ENCODE assay signal across 12 mouse cellular contexts in the genomic region with DNA sequence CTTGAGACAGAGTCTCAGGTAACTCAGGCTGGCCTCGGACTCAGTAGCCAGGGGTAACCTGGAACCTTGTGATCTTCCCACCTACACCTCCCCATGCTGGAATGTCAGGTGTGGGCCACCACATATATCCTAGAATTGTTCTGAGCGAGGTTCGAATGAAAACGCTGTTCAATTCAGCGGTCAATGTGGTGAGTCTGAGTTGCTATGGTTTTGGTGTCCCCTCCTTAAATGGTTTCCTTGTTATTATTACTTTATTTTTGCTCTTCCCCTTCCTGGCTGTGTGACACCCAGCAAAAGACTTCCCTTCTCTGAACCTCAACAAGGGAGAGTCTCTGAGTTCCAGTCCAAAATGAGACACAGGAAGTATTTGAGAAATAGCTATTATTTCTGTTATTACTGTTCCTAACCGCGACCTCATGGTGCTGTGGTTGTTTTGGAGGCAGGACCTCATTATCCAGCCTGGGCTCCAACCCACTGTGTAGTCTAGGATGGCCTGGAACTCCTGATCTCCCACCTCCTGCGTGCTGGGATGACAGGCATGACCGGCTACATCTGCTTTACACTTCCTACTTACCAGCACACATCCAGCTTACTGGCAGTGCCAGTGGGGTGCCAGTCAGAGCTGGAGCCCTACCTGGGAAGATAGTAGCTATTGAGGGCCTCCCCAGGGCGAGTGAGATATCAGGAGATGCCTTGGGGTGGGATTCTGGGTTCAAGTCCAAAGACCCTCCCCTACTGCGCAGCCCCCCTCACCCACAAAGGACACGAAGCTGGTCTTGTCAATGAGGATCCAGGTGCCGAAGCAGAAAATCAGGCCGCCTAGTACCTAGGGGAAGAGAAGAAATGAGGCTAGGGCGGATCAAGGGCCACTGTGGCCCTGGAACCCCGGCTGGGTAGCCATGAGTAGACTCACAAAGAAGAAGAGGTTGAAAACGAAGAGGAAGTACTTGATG. TPM values are rescaled to one million over a fixed set of nuclear protein-coding genes. Genes with fewer than 3 reads are reported as not detected.
DNase-seq lines count a peak whose midpoint lies in the region; ATAC-seq and TF ChIP-seq lines count a peak whose summit lies in the region.
"Had no signal": no experiment of that assay in that cellular context is flagged by ENCODE, and none has a peak within 500 bp of the region (broad histone marks: within the 10 kb centered on the region; RNA-seq: fewer than 3 reads in every experiment).

No protein-coding gene starts in this region.

- H3K27ac ChIP-seq in forebrain, embryonic 10.5 days: no peak overlapping the region
- no peak overlapping the region for H3K27ac ChIP-seq in forebrain, embryonic 16.5 days (ENCODE audit: low read length)
- peak overlapping the region; percentile 98 for H3K27ac ChIP-seq in spleen, adult 2 months (ENCODE audit: insufficient read depth, low read length)
- peak overlapping the region; percentile 33; the same call in 1 of the 2 replicates for H3K27ac ChIP-seq in liver, embryonic 14.5 days
- H3K27ac ChIP-seq in cerebellum, adult 2 months (ENCODE audit: insufficient read depth, low read length): no peak overlapping the region
- H3K27ac ChIP-seq: forebrain, embryonic 12.5 days; hindbrain, postnatal 0 days had no signal

- no peaks in the 10 kb centered on the region for H3K9me3 ChIP-seq in forebrain, embryonic 10.5 days
- H3K9me3 ChIP-seq in forebrain, embryonic 16.5 days (ENCODE audit: control insufficient read depth, low read length): no peaks in the 10 kb centered on the region
- H3K9me3 ChIP-seq in liver, embryonic 14.5 days (ENCODE audit: control insufficient read depth, low read length): no peaks in the 10 kb centered on the region
- H3K9me3 ChIP-seq: forebrain, embryonic 12.5 days had no signal

- WGBS in forebrain, embryonic 10.5 days: 77% methylated on average over 17 of the region's 17 CpGs
- 74% methylated on average over 17 of the region's 17 CpGs for WGBS in forebrain, embryonic 16.5 days
- WGBS in spleen, adult 2 months: 15% methylated on average over 17 of the region's 17 CpGs
- WGBS in liver, embryonic 14.5 days (ENCODE audit: insufficient replicate concordance): 33% methylated on average over 17 of the region's 17 CpGs
- 77% methylated on average over 17 of the region's 17 CpGs for WGBS in cerebellum, adult 2 months

- peaks cover 56% of the 10 kb centered on the region for H3K4me1 ChIP-seq in forebrain, embryonic 10.5 days
- peaks cover 30% of the 10 kb centered on the region for H3K4me1 ChIP-seq in forebrain, embryonic 16.5 days (replicated peaks; ENCODE audit: control insufficient read depth, insufficient read depth, low read length)
- peaks cover 53% of the 10 kb centered on the region for H3K4me1 ChIP-seq in spleen, adult 2 months (ENCODE audit: control insufficient read depth, insufficient read depth, insufficient read length)
- peaks cover 0 to 20% of the 10 kb centered on the region in 2 experiments; a peak in 2 of 4 replicates for H3K4me1 ChIP-seq in liver, embryonic 14.5 days (replicated peaks; ENCODE audit: control insufficient read depth in 2 of 2, insufficient read depth in 2 of 2, low read length in 1 of 2)
- peaks cover 6% of the 10 kb centered on the region for H3K4me1 ChIP-seq in cerebellum, adult 2 months (ENCODE audit: control insufficient read depth, insufficient read depth, low read length)

- TF ChIP-seq CTCF in spleen, adult 2 months (IDR thresholded peaks at IDR 0.05; ENCODE audit: extremely low read depth, insufficient read depth, insufficient read length, insufficient replicate concordance): no peak
- no peak for TF ChIP-seq CTCF in liver, embryonic 14.5 days (IDR thresholded peaks at IDR 0.05; ENCODE audit: low read depth)
- no peak for TF ChIP-seq CTCF in cerebellum, adult 2 months (IDR thresholded peaks at IDR 0.05; ENCODE audit: borderline replicate concordance, insufficient read depth, low read depth, low read length)

- H3K4me2 ChIP-seq in forebrain, embryonic 16.5 days (ENCODE audit: low read length): no peak overlapping the region
- H3K4me2 ChIP-seq in liver, embryonic 14.5 days (ENCODE audit: low read depth): peak overlapping the region; percentile 70
- H3K4me2 ChIP-seq: forebrain, embryonic 12.5 days had no signal

- peak overlapping the region; percentile 3; the same call in 1 of the 2 replicates for H3K4me3 ChIP-seq in forebrain, embryonic 10.5 days
- H3K4me3 ChIP-seq in forebrain, embryonic 16.5 days (replicated peaks; ENCODE audit: low read length): no peak overlapping the region
- peak overlapping the region; percentile 76 for H3K4me3 ChIP-seq in spleen, adult 2 months (ENCODE audit: extremely low read depth, insufficient read depth, insufficient read length)
- H3K4me3 ChIP-seq in liver, embryonic 14.5 days (ENCODE audit: insufficient read depth in 1 of 2, low read depth in 2 of 2, low read length in 2 of 2): peak overlapping the region; percentile 50 to 61
- no peak overlapping the region for H3K4me3 ChIP-seq in cerebellum, adult 2 months (replicated peaks; ENCODE audit: insufficient read depth, low read depth, low read length)
- H3K4me3 ChIP-seq: forebrain, embryonic 12.5 days had no signal

- no peak for TF ChIP-seq EP300 in liver, embryonic 14.5 days (IDR thresholded peaks at IDR 0.05; ENCODE audit: low read depth)

- no peak for TF ChIP-seq POLR2A in spleen, adult 2 months (IDR thresholded peaks at IDR 0.05; ENCODE audit: low read depth, low read length)
- TF ChIP-seq POLR2A in cerebellum, adult 2 months (IDR thresholded peaks at IDR 0.05; ENCODE audit: borderline replicate concordance, insufficient read depth, low read length): no peak

- no peak for ATAC-seq in forebrain, embryonic 16.5 days
- ATAC-seq in liver, embryonic 14.5 days (ENCODE audit: insufficient read depth): no peak; the same call in 1 of the 2 replicates
- ATAC-seq: hindbrain, postnatal 0 days had no signal

- H3K27me3 ChIP-seq in forebrain, embryonic 10.5 days (ENCODE audit: poor library complexity, severe bottlenecking): peaks cover 84% of the 10 kb centered on the region
- peaks cover 18% of the 10 kb centered on the region for H3K27me3 ChIP-seq in forebrain, embryonic 16.5 days (replicated peaks; ENCODE audit: control insufficient read depth, insufficient read depth, low read length)
- no peaks in the 10 kb centered on the region for H3K27me3 ChIP-seq in spleen, adult 2 months (ENCODE audit: control insufficient read depth, insufficient read depth, low read length)
- no peaks in the 10 kb centered on the region for H3K27me3 ChIP-seq in liver, embryonic 14.5 days (ENCODE audit: control insufficient read depth, insufficient read depth, low read length)
- no peaks in the 10 kb centered on the region for H3K27me3 ChIP-seq in cerebellum, adult 2 months (ENCODE audit: control insufficient read depth, insufficient read depth, low read length)

- no peak overlapping the region for H3K9ac ChIP-seq in forebrain, embryonic 16.5 days (replicated peaks; ENCODE audit: low read depth, low read length)
- peak overlapping the region; percentile 66 for H3K9ac ChIP-seq in liver, embryonic 14.5 days (replicated peaks)
- H3K9ac ChIP-seq: forebrain, embryonic 12.5 days had no signal

- no peak for DNase-seq in forebrain, embryonic 10.5 days (ENCODE audit: extremely low spot score, low spot score)
- DNase-seq in spleen, adult 2 months (ENCODE audit: low read depth in 1 of 2, low spot score in 2 of 2): peak in 1 of 2 experiments; percentile 2
- no peak for DNase-seq in spleen, adult 18-20 months
- DNase-seq in liver, embryonic 14.5 days (ENCODE audit: low read depth in 3 of 3, low spot score in 3 of 3): no peak
- peak; percentile 35 for DNase-seq in testis, postnatal 10 days (ENCODE audit: low spot score)
- DNase-seq in cerebellum, adult 2 months: no peak
- no peak for DNase-seq in frontal cortex, postnatal 25 days (ENCODE audit: low spot score in 2 of 2)
- DNase-seq: cerebellum, adult 8-10 months; layer of hippocampus, postnatal 36 days had no signal

- peaks cover 13% of the 10 kb centered on the region for H3K36me3 ChIP-seq in forebrain, embryonic 10.5 days (replicated peaks)
- no peaks in the 10 kb centered on the region for H3K36me3 ChIP-seq in forebrain, embryonic 16.5 days (ENCODE audit: control insufficient read depth, insufficient read depth)
- peaks cover 31% of the 10 kb centered on the region for H3K36me3 ChIP-seq in spleen, adult 2 months (ENCODE audit: control insufficient read depth, insufficient read depth, low read length)
- H3K36me3 ChIP-seq in liver, embryonic 14.5 days (replicated peaks; ENCODE audit: control insufficient read depth, insufficient read depth, low read depth): no peaks in the 10 kb centered on the region

RNA-seq across cellular contexts. Expression of gene Cd37, which starts 0.9 kb away (rescaled TPM):
- 1.1 TPM in 2 replicates for polyA plus RNA-seq in forebrain, embryonic 10.5 days (2016; fragmentation: Nextera tagmentation; extraction: Ambion mirVana)
- 1.5 and 1.6 TPM in 2 replicates for polyA plus RNA-seq in forebrain, embryonic 16.5 days (2015; fragmentation: Nextera tagmentation; extraction: Ambion mirVana)
- 1,116 and 1,582 TPM in 2 replicates for polyA plus RNA-seq in spleen, adult 2 months (2012; rRNA removed)
- polyA plus RNA-seq in liver, embryonic 14.5 days (2012; rRNA removed): 10.5 and 12.8 TPM in 2 replicates
- polyA plus RNA-seq in liver, embryonic 14.5 days (2014; fragmentation: Nextera tagmentation; extraction: Ambion mirVana): 9.0 and 9.1 TPM in 2 replicates
- 3.1 and 4.3 TPM in 2 replicates for polyA plus RNA-seq in cerebellum, adult 2 months (2012; rRNA removed)

RNA-seq across cellular contexts. Expression of gene Slc6a16, which starts 2.9 kb away (rescaled TPM):
- polyA plus RNA-seq in forebrain, embryonic 10.5 days (2016; fragmentation: Nextera tagmentation; extraction: Ambion mirVana): not detected in 2 replicates
- polyA plus RNA-seq in forebrain, embryonic 16.5 days (2015; fragmentation: Nextera tagmentation; extraction: Ambion mirVana): 0.30 and 0.47 TPM in 2 replicates
- polyA plus RNA-seq in spleen, adult 2 months (2012; rRNA removed): not detected in 2 replicates
- polyA plus RNA-seq in liver, embryonic 14.5 days (2012; rRNA removed): 0.03 TPM in 1 of 2 replicates, not detected in the other
- not detected in 2 replicates for polyA plus RNA-seq in liver, embryonic 14.5 days (2014; fragmentation: Nextera tagmentation; extraction: Ambion mirVana)
- 2.6 and 3.1 TPM in 2 replicates for polyA plus RNA-seq in cerebellum, adult 2 months (2012; rRNA removed)

RNA-seq across cellular contexts. Expression of gene Tead2, which starts 22.5 kb away (rescaled TPM):
- polyA plus RNA-seq in forebrain, embryonic 10.5 days (2016; fragmentation: Nextera tagmentation; extraction: Ambion mirVana): 337 and 380 TPM in 2 replicates
- 73.1 and 79.5 TPM in 2 replicates for polyA plus RNA-seq in forebrain, embryonic 16.5 days (2015; fragmentation: Nextera tagmentation; extraction: Ambion mirVana)
- 10.6 and 12.1 TPM in 2 replicates for polyA plus RNA-seq in spleen, adult 2 months (2012; rRNA removed)
- 7.9 and 10.0 TPM in 2 replicates for polyA plus RNA-seq in liver, embryonic 14.5 days (2012; rRNA removed)
- 4.1 and 4.5 TPM in 2 replicates for polyA plus RNA-seq in liver, embryonic 14.5 days (2014; fragmentation: Nextera tagmentation; extraction: Ambion mirVana)
- 4.7 and 5.0 TPM in 2 replicates for polyA plus RNA-seq in cerebellum, adult 2 months (2012; rRNA removed)

RNA-seq across cellular contexts. Expression of gene Dkkl1, which starts 26.1 kb away (rescaled TPM):
- polyA plus RNA-seq in forebrain, embryonic 10.5 days (2016; fragmentation: Nextera tagmentation; extraction: Ambion mirVana): 1.0 TPM in 2 replicates
- 1.1 and 2.2 TPM in 2 replicates for polyA plus RNA-seq in forebrain, embryonic 16.5 days (2015; fragmentation: Nextera tagmentation; extraction: Ambion mirVana)
- 2.1 and 2.8 TPM in 2 replicates for polyA plus RNA-seq in spleen, adult 2 months (2012; rRNA removed)
- polyA plus RNA-seq in liver, embryonic 14.5 days (2012; rRNA removed): 1.1 and 1.5 TPM in 2 replicates
- polyA plus RNA-seq in liver, embryonic 14.5 days (2014; fragmentation: Nextera tagmentation; extraction: Ambion mirVana): 2.1 and 2.6 TPM in 2 replicates
- polyA plus RNA-seq in cerebellum, adult 2 months (2012; rRNA removed): 0.36 and 0.51 TPM in 2 replicates

RNA-seq across cellular contexts. Expression of gene Ccdc155, which starts 33.3 kb away (rescaled TPM):
- polyA plus RNA-seq in forebrain, embryonic 10.5 days (2016; fragmentation: Nextera tagmentation; extraction: Ambion mirVana): 0.57 and 0.66 TPM in 2 replicates
- polyA plus RNA-seq in forebrain, embryonic 16.5 days (2015; fragmentation: Nextera tagmentation; extraction: Ambion mirVana): 0.58 and 0.95 TPM in 2 replicates
- polyA plus RNA-seq in spleen, adult 2 months (2012; rRNA removed): 0.16 and 0.20 TPM in 2 replicates
- 0.02 and 0.08 TPM in 2 replicates for polyA plus RNA-seq in liver, embryonic 14.5 days (2012; rRNA removed)
- polyA plus RNA-seq in liver, embryonic 14.5 days (2014; fragmentation: Nextera tagmentation; extraction: Ambion mirVana): not detected in 2 replicates
- polyA plus RNA-seq in cerebellum, adult 2 months (2012; rRNA removed): 1.9 and 2.4 TPM in 2 replicates

Comparison
In these comparisons a context has a peak if more than half of its experiments do, and no peak if none do; other contexts are left out.
1. H3K4me3 ChIP-seq: peak in forebrain, embryonic 10.5 days (single experiment), spleen, adult 2 months (single experiment) and liver, embryonic 14.5 days (2 of 2); none in forebrain, embryonic 16.5 days (single experiment) and cerebellum, adult 2 months (single experiment).
2. H3K27ac ChIP-seq: peak in spleen, adult 2 months (single experiment) and liver, embryonic 14.5 days (single experiment); none in forebrain, embryonic 10.5 days (single experiment), forebrain, embryonic 16.5 days (single experiment) and cerebellum, adult 2 months (single experiment).
3. RNA of gene Cd37, which starts 0.9 kb away (polyA plus RNA-seq): 1,116 to 1,582 TPM in spleen, adult 2 months; 9.0 to 12.8 TPM in liver, embryonic 14.5 days, 3.1 to 4.3 TPM in cerebellum, adult 2 months, 1.5 to 1.6 TPM in forebrain, embryonic 16.5 days and 1.1 TPM in forebrain, embryonic 10.5 days; every median in the first group is over 10 times any median in the second.